Mouse (Mus musculus) forebrain, embryonic 14.5 days (tissue): ENCODE measurements at regions not wholly inside any gene's neighbourhood (a gene's known extent, or its start where the extent isn't known, plus 50 kb on each side); places are given as distances from the start of the nearest gene placed in this dataset.
"Not testable (repeated sequence)": the region's sequence is repeated elsewhere in the genome, so short reads cannot be mapped to it uniquely, and the experiment has no call there.

ENCODE experiments used
- ATAC-seq: fragments of 200-750 bp; cut with Nextera tagmentation; 2 replicates; pipeline ENCODE4 v1.8.0; 2017; ENCODE audit warnings: mild to moderate bottlenecking, moderate library complexity
- DNase-seq: peaks from one replicate; pipeline ENCODE4 v3.0.0-alpha.2; 2015; ENCODE audit warnings: low spot score
- H3K27ac ChIP-seq: fragments of 300-500 bp; sonication (generic); 2 replicates; pipeline ENCODE4 v1.5.1; 2014; ENCODE audit warnings: low read depth, mild to moderate bottlenecking, control low read depth, low read length, moderate library complexity
- H3K27me3 ChIP-seq: fragments of 300-500 bp; sonication (generic); replicated peaks from 2 replicates; pipeline ENCODE4 v1.6.1; 2014; ENCODE audit warnings: low read length, control low read depth, mixed read lengths; ENCODE audit not compliant: control insufficient read depth, insufficient read depth
- H3K36me3 ChIP-seq: fragments of 300-500 bp; sonication (generic); 2 replicates; pipeline ENCODE4 v1.6.1; 2014; ENCODE audit warnings: low read length, control low read depth; ENCODE audit not compliant: control insufficient read depth, insufficient read depth
- H3K4me1 ChIP-seq: fragments of 300-500 bp; sonication (generic); 2 replicates; pipeline ENCODE4 v1.6.1; 2014; ENCODE audit warnings: antibody characterized with exemption, low read length, control low read depth; ENCODE audit not compliant: control insufficient read depth, insufficient read depth
- H3K4me2 ChIP-seq: fragments of 300-500 bp; sonication (generic); 2 replicates; pipeline ENCODE4 v1.6.1; 2014; ENCODE audit warnings: mild to moderate bottlenecking, control low read depth, low read length
- H3K4me3 ChIP-seq: fragments of 300-500 bp; sonication (generic); 2 replicates; pipeline ENCODE4 v1.5.1; 2014; ENCODE audit warnings: low read depth, low read length, control low read depth
- H3K9ac ChIP-seq: fragments of 300-500 bp; sonication (generic); 2 replicates; pipeline ENCODE4 v1.6.1; 2014; ENCODE audit warnings: mild to moderate bottlenecking, low read length, control low read depth, moderate library complexity
- H3K9me3 ChIP-seq: fragments of 300-500 bp; sonication (generic); replicated peaks from 2 replicates; pipeline ENCODE4 v1.6.1; 2016; ENCODE audit warnings: low read length, control low read depth, mixed read lengths; ENCODE audit not compliant: control insufficient read depth
- WGBS: fragments of 180-500 bp; shearing (Covaris S2); extraction: QIAGEN DNeasy Blood & Tissue Kit; methylation state at CpG from one replicate; pipeline ENCODE4 v1.1.7; 2014; 5-methylcytosine and 5-hydroxymethylcytosine counted together

DNA sequence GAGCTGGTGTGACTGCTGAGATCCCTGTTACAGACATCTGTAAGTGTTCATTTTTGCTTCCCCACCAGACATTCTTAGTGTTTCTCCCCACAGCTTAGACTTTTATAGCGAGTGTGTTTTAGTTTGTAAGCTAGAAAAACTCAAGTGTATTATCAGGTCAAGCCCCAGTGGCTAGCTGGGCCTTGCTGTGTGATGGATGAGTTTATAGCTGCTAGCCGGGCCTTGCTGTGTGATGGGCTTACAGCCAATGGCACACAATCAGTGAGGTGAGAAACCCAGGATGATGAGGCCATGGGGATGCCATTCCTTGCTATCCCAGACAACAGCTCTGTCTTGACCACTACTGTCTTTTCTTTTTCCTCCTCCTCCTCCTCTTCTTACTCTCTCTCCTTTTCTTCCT is 197.7 kb upstream of the Dpp6 start:
- H3K9ac ChIP-seq: no peak overlapping the region
- 82% methylated on average over 2 of the region's 2 CpGs for WGBS
- H3K36me3 ChIP-seq: no peaks in the 10 kb centered on the region
- H3K27ac ChIP-seq: no peak overlapping the region
- no peak for ATAC-seq
- no peaks in the 10 kb centered on the region for H3K27me3 ChIP-seq
- H3K9me3 ChIP-seq: no peaks in the 10 kb centered on the region
- H3K4me2 ChIP-seq: no peak overlapping the region
- no peak overlapping the region for H3K4me3 ChIP-seq
- DNase-seq: no peak
- no peaks in the 10 kb centered on the region for H3K4me1 ChIP-seq

DNA sequence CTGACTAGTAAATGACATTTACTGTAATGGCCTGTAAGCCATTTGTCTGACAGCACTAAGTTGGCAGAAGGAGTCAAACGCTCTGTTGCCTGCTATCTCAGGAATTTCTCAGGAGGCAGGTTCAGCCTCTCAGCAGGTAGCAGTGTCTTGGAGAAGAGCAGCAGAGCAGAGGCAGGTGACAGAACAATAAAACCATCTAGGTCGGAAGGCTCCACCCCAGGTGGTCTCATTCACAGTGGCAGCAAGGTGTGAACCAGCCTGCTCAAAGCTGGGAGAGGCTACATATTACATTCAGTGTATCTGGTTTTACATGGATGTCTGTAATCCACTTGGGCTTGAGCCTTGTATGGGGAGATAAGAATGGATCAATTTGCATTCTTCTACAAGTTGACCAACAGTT is 194.9 kb upstream of the Dpp6 start:
- no peak for ATAC-seq
- 52% methylated on average over 2 of the region's 2 CpGs for WGBS
- no peak for DNase-seq
- Histone ChIP-seq H3K4me1 (no peaks in the 10 kb centered on the region), H3K4me2 (no peak overlapping the region), H3K36me3 (no peaks in the 10 kb centered on the region), H3K27me3 (no peaks in the 10 kb centered on the region), H3K9me3 (no peaks in the 10 kb centered on the region), H3K4me3 (no peak overlapping the region), H3K9ac (no peak overlapping the region), H3K27ac (no peak overlapping the region)

DNA sequence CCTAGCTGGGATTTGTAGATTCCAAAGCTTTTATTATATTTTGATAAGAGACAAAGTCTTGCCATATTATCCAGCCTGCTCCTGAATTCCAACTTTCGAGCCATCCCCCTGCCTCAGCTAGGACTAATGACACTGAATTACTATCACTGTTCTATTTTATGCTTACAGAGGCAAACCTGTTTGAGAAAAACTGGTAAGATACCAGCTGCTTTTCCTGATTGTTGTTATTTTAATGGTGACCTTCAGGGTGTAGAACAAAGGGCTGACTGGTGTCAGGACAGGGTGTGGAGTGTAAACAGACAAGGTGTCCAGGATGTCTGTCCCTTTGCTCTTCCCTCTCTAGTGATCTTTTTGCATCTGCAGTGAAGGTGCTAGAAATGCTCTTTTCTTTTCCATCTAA is 145.5 kb upstream of the Dpp6 start:
- ATAC-seq (no peak), DNase-seq (no peak)
- Histone ChIP-seq H3K9ac (no peak overlapping the region), H3K27ac (no peak overlapping the region), H3K9me3 (no peaks in the 10 kb centered on the region), H3K4me3 (no peak overlapping the region), H3K27me3 (no peaks in the 10 kb centered on the region), H3K4me1 (no peaks in the 10 kb centered on the region), H3K4me2 (no peak overlapping the region), H3K36me3 (no peaks in the 10 kb centered on the region)
- 73% methylated on average over 1 of the region's 1 CpGs for WGBS

DNA sequence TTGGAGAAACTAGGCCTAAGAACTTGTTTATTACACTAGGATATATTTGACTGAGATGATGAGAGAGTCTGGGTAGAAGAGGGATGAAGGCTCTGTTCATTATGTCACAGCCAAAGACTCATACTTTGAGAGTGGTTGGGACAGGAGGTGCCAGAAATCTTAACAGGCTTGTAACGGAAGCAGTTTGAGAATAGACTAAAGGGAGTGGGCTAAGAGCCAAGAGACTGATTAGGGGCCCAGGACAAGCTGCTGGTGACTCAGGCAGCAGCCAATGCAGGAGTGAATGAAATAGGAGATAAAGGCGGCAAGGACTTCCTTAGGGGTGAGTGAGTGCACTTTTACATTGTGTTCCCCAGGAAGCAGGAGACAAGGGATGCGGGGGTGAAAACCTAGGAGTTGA is 127.2 kb upstream of the Dpp6 start:
- Histone ChIP-seq H3K4me1 (no peaks in the 10 kb centered on the region), H3K9ac (no peak overlapping the region), H3K4me2 (no peak overlapping the region), H3K4me3 (no peak overlapping the region), H3K9me3 (no peaks in the 10 kb centered on the region), H3K27ac (no peak overlapping the region), H3K27me3 (no peaks in the 10 kb centered on the region), H3K36me3 (no peaks in the 10 kb centered on the region)
- ATAC-seq (no peak), DNase-seq (peak; percentile 14)
- 51% methylated on average over 3 of the region's 3 CpGs for WGBS

DNA sequence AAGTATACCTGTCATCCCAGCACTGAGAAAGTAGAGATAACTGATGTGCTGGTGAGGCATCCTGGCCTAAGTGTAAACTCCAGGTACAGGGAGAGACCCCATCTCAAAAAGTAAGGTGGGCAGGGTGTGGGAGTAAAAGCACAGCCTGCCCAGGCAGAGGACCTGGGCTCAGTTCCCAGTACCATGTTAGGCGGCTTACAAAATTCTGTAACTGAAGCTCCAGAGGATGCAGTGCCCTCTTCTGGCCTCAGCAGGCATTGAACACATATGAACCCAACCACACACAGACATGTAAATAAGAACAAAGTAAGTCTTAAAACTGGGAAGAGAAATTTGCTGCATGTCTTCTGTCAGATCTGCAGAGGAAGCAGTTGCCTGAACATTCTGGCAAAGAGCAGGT is 125.9 kb upstream of the Dpp6 start:
- no peaks in the 10 kb centered on the region for H3K27me3 ChIP-seq

GRCm38 (mm10) chr5:26692013-26692412 is 125.0 kb upstream of the Dpp6 start:
- Histone ChIP-seq H3K9ac (no peak overlapping the region), H3K27me3 (no peaks in the 10 kb centered on the region), H3K9me3 (no peaks in the 10 kb centered on the region), H3K27ac (no peak overlapping the region), H3K4me1 (no peaks in the 10 kb centered on the region), H3K36me3 (no peaks in the 10 kb centered on the region), H3K4me2 (no peak overlapping the region), H3K4me3 (no peak overlapping the region)
- no peak for ATAC-seq
- WGBS: 22% methylated on average over 5 of the region's 5 CpGs
- DNase-seq: no peak

More for the DNA sequence above, 125.9 kb upstream of the Dpp6 start:
- ATAC-seq (no peak), DNase-seq (no peak)
- Histone ChIP-seq H3K36me3 (no peaks in the 10 kb centered on the region), H3K4me2 (no peak overlapping the region), H3K9ac (no peak overlapping the region), H3K27ac (no peak overlapping the region), H3K9me3 (no peaks in the 10 kb centered on the region), H3K4me1 (no peaks in the 10 kb centered on the region), H3K4me3 (no peak overlapping the region)
- WGBS: 100% methylated on average over 1 of the region's 1 CpGs

DNA sequence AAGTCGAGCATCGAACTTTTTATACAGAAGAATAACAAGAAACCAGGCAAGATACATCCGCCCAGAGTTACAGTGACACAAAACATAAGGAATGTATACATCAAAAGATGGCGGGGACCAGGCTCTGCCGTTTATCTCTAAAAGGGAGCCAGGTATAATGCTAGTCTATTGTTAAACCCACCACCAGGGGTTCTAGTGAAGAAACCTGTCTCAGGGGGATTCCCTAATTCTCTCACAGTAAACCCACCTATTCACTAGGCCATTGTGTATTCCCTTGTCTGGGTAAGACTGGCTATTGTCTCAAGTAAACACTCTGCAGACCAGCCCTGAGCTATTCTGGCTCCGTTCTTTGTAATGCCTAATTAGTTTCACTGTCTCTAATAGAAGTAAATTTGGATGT is 113.4 kb upstream of the Dpp6 start:
- H3K9me3 ChIP-seq, H3K27me3 ChIP-seq, H3K27ac ChIP-seq, H3K36me3 ChIP-seq, H3K4me2 ChIP-seq, H3K4me3 ChIP-seq, DNase-seq, H3K9ac ChIP-seq, H3K4me1 ChIP-seq, ATAC-seq: not testable (repeated sequence)
- 36% methylated on average over 6 of the region's 6 CpGs for WGBS

- H3K9me3 ChIP-seq: no peaks in the 10 kb centered on the region
- no peaks in the 10 kb centered on the region for H3K4me1 ChIP-seq
- H3K4me3 ChIP-seq: no peak overlapping the region
- no peak overlapping the region for H3K4me2 ChIP-seq
- H3K36me3 ChIP-seq: no peaks in the 10 kb centered on the region
- ATAC-seq (no peak), DNase-seq (no peak)
- H3K27me3 ChIP-seq: no peaks in the 10 kb centered on the region
- no peak overlapping the region for H3K9ac ChIP-seq
- H3K27ac ChIP-seq: no peak overlapping the region
- 78% methylated on average over 2 of the region's 2 CpGs for whole genome bisulfite sequencing
Observed at GRCm38 (mm10) chr5:26707661-26708060, 109.3 kb upstream of the Dpp6 start.

- no peaks in the 10 kb centered on the region for H3K36me3 ChIP-seq
- no peaks in the 10 kb centered on the region for H3K4me1 ChIP-seq
- DNase-seq (peak; percentile 6), ATAC-seq (no peak)
- no peak overlapping the region for H3K9ac ChIP-seq
- WGBS: 67% methylated on average over 2 of the region's 2 CpGs
- H3K9me3 ChIP-seq: no peaks in the 10 kb centered on the region
- H3K27me3 ChIP-seq: no peaks in the 10 kb centered on the region
- no peak overlapping the region for H3K4me3 ChIP-seq
- H3K4me2 ChIP-seq: no peak overlapping the region
- no peak overlapping the region for H3K27ac ChIP-seq
Observed at GRCm38 (mm10) chr5:26724491-26724890, 92.5 kb upstream of the Dpp6 start.

DNA sequence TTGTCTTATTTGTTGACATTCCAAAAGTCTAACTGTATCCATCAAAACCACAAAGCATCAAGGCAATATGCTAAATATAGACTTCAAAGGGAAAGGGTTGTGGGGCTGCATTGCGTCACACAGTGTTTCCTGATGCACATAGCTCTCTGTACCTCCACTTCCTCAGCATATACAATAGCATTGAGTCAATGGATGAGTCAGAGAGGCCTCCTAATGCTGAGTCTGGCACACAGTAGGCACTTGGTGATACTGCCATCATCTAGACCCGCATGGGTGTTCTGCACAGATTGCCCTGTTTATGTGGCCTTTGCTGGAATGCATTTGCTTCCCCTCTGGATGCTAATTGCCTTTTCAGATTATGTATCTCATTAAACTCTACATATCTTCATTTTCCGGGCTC is 91.0 kb upstream of the Dpp6 start:
- Histone ChIP-seq H3K36me3 (no peaks in the 10 kb centered on the region), H3K4me2 (no peak overlapping the region), H3K27me3 (no peaks in the 10 kb centered on the region), H3K9ac (no peak overlapping the region), H3K4me1 (no peaks in the 10 kb centered on the region), H3K27ac (no peak overlapping the region), H3K4me3 (no peak overlapping the region), H3K9me3 (no peaks in the 10 kb centered on the region)
- no peak for ATAC-seq
- WGBS: 67% methylated on average over 3 of the region's 3 CpGs
- no peak for DNase-seq
